Mouse (Mus musculus): ENCODE data around the gene Rundc3a. TPM values are rescaled to one million over a fixed set of nuclear protein-coding genes. Genes with fewer than 3 reads are reported as not detected.
"Not testable (repeated sequence)": the region's sequence is repeated elsewhere in the genome, so short reads cannot be mapped to it uniquely, and the experiment has no call there.

Rundc3a gene
- polyA plus RNA-seq, 1 experiment from 2014 or later, result 7.9 TPM

- no peaks in the 10 kb centered on the region for H3K36me3 ChIP-seq (ENCODE audit: control insufficient read depth, insufficient read depth, low read length)
- H3K4me2 ChIP-seq (replicated peaks; ENCODE audit: low read depth, low read length), result no peak overlapping the region
- H3K4me1 ChIP-seq (ENCODE audit: control insufficient read depth, insufficient read depth, low read length), result 0 out of 2 replicates have a peak, but pooled peaks cover 2% of the 10 kb centered on the region
- no peak overlapping the region for H3K4me3 ChIP-seq (ENCODE audit: low read depth, low read length)
- ATAC-seq (ENCODE audit: insufficient number of reproducible peaks, insufficient read depth, low FRiP score, low read depth), result no peak
- H3K27me3 ChIP-seq (ENCODE audit: control insufficient read depth, insufficient read depth, low read length), result no peaks in the 10 kb centered on the region
- no peak overlapping the region for H3K9ac ChIP-seq (replicated peaks; ENCODE audit: low read depth, low read length)
- no peak overlapping the region for H3K27ac ChIP-seq (ENCODE audit: low read length)
- WGBS, result 31% methylated on average over 4 of the region's 4 CpGs
- no peaks in the 10 kb centered on the region; the same call in 1 of the 2 replicates for H3K9me3 ChIP-seq (ENCODE audit: control insufficient read depth, low read depth, low read length)
Measured at GRCm38 (mm10) chr11:102381341-102382100, 11.7 kb upstream of the Rundc3a start.

GRCm38 (mm10) chr11:102382794-102383193, 10.4 kb upstream of the Rundc3a start:
- ATAC-seq (ENCODE audit: insufficient number of reproducible peaks, insufficient read depth, low FRiP score, low read depth), result no peak
- no peaks in the 10 kb centered on the region for H3K27me3 ChIP-seq (ENCODE audit: control insufficient read depth, insufficient read depth, low read length)
- H3K27ac ChIP-seq (ENCODE audit: low read length), result no peak overlapping the region
- H3K4me1 ChIP-seq (ENCODE audit: control insufficient read depth, insufficient read depth, low read length), result no peaks in the 10 kb centered on the region
- H3K36me3 ChIP-seq (ENCODE audit: control insufficient read depth, insufficient read depth, low read length), result no peaks in the 10 kb centered on the region
- 88% methylated on average over 3 of the region's 3 CpGs for WGBS
- no peak overlapping the region for H3K4me3 ChIP-seq (ENCODE audit: low read depth, low read length)
- H3K9me3 ChIP-seq (ENCODE audit: control insufficient read depth, low read depth, low read length), result no peaks in the 10 kb centered on the region; the same call in 1 of the 2 replicates
- no peak overlapping the region for H3K4me2 ChIP-seq (replicated peaks; ENCODE audit: low read depth, low read length)
- H3K9ac ChIP-seq (replicated peaks; ENCODE audit: low read depth, low read length), result no peak overlapping the region

GRCm38 (mm10) chr11:102383365-102384136, 9.7 kb upstream of the Rundc3a start:
- H3K4me3 ChIP-seq (ENCODE audit: low read depth, low read length), result no peak overlapping the region
- H3K4me2 ChIP-seq (replicated peaks; ENCODE audit: low read depth, low read length), result no peak overlapping the region
- H3K9ac ChIP-seq (replicated peaks; ENCODE audit: low read depth, low read length), result no peak overlapping the region
- no peak overlapping the region for H3K27ac ChIP-seq (ENCODE audit: low read length)
- 66% methylated on average over 1 of the region's 1 CpGs for WGBS
- no peak for ATAC-seq (ENCODE audit: insufficient number of reproducible peaks, insufficient read depth, low FRiP score, low read depth)
- H3K36me3 ChIP-seq (ENCODE audit: control insufficient read depth, insufficient read depth, low read length), result no peaks in the 10 kb centered on the region
- no peaks in the 10 kb centered on the region for H3K4me1 ChIP-seq (ENCODE audit: control insufficient read depth, insufficient read depth, low read length)
- H3K9me3 ChIP-seq (ENCODE audit: control insufficient read depth, low read depth, low read length), result no peaks in the 10 kb centered on the region; the same call in 1 of the 2 replicates
- H3K27me3 ChIP-seq (ENCODE audit: control insufficient read depth, insufficient read depth, low read length), result no peaks in the 10 kb centered on the region

GRCm38 (mm10) chr11:102384418-102384817, 8.8 kb upstream of the Rundc3a start:
- H3K9ac ChIP-seq (replicated peaks; ENCODE audit: low read depth, low read length), result no peak overlapping the region
- H3K4me1 ChIP-seq (ENCODE audit: control insufficient read depth, insufficient read depth, low read length), result no peaks in the 10 kb centered on the region
- H3K4me2 ChIP-seq (replicated peaks; ENCODE audit: low read depth, low read length), result no peak overlapping the region
- no peaks in the 10 kb centered on the region for H3K27me3 ChIP-seq (ENCODE audit: control insufficient read depth, insufficient read depth, low read length)
- 71% methylated on average over 2 of the region's 2 CpGs for WGBS
- H3K4me3 ChIP-seq (ENCODE audit: low read depth, low read length), result no peak overlapping the region
- H3K27ac ChIP-seq (ENCODE audit: low read length), result no peak overlapping the region
- no peaks in the 10 kb centered on the region for H3K36me3 ChIP-seq (ENCODE audit: control insufficient read depth, insufficient read depth, low read length)
- ATAC-seq (ENCODE audit: insufficient number of reproducible peaks, insufficient read depth, low FRiP score, low read depth), result no peak
- no peaks in the 10 kb centered on the region for H3K9me3 ChIP-seq (ENCODE audit: control insufficient read depth, low read depth, low read length)

- 53% methylated on average over 4 of the region's 4 CpGs for WGBS
- no peak overlapping the region for H3K27ac ChIP-seq (ENCODE audit: low read length)
- H3K4me2 ChIP-seq (replicated peaks; ENCODE audit: low read depth, low read length), result no peak overlapping the region
- no peak for ATAC-seq (ENCODE audit: insufficient number of reproducible peaks, insufficient read depth, low FRiP score, low read depth)
- H3K9me3 ChIP-seq (ENCODE audit: control insufficient read depth, low read depth, low read length), result no peaks in the 10 kb centered on the region
- no peaks in the 10 kb centered on the region for H3K36me3 ChIP-seq (ENCODE audit: control insufficient read depth, insufficient read depth, low read length)
- no peaks in the 10 kb centered on the region for H3K27me3 ChIP-seq (ENCODE audit: control insufficient read depth, insufficient read depth, low read length)
- no peak overlapping the region for H3K9ac ChIP-seq (replicated peaks; ENCODE audit: low read depth, low read length)
- no peaks in the 10 kb centered on the region for H3K4me1 ChIP-seq (ENCODE audit: control insufficient read depth, insufficient read depth, low read length)
- H3K4me3 ChIP-seq (ENCODE audit: low read depth, low read length), result no peak overlapping the region
Measured at GRCm38 (mm10) chr11:102385075-102385474, 8.1 kb upstream of the Rundc3a start.

- H3K4me1 ChIP-seq (ENCODE audit: control insufficient read depth, insufficient read depth, low read length), result no peaks in the 10 kb centered on the region
- H3K36me3 ChIP-seq (ENCODE audit: control insufficient read depth, insufficient read depth, low read length), result no peaks in the 10 kb centered on the region
- WGBS, result 54% methylated on average over 5 of the region's 5 CpGs
- H3K9me3 ChIP-seq (ENCODE audit: control insufficient read depth, low read depth, low read length), result no peaks in the 10 kb centered on the region
- ATAC-seq (ENCODE audit: insufficient number of reproducible peaks, insufficient read depth, low FRiP score, low read depth), result no peak
- no peak overlapping the region for H3K27ac ChIP-seq (ENCODE audit: low read length)
- no peak overlapping the region for H3K9ac ChIP-seq (replicated peaks; ENCODE audit: low read depth, low read length)
- no peak overlapping the region for H3K4me3 ChIP-seq (ENCODE audit: low read depth, low read length)
- no peak overlapping the region for H3K4me2 ChIP-seq (replicated peaks; ENCODE audit: low read depth, low read length)
- no peaks in the 10 kb centered on the region for H3K27me3 ChIP-seq (ENCODE audit: control insufficient read depth, insufficient read depth, low read length)
Measured at GRCm38 (mm10) chr11:102386121-102386520, 7.1 kb upstream of the Rundc3a start.

- ATAC-seq (ENCODE audit: insufficient number of reproducible peaks, insufficient read depth, low FRiP score, low read depth); H3K9me3 ChIP-seq (ENCODE audit: control insufficient read depth, low read depth, low read length); H3K4me1 ChIP-seq (ENCODE audit: control insufficient read depth, insufficient read depth, low read length); H3K9ac ChIP-seq (replicated peaks; ENCODE audit: low read depth, low read length); H3K27ac ChIP-seq (ENCODE audit: low read length); H3K4me3 ChIP-seq (ENCODE audit: low read depth, low read length); H3K4me2 ChIP-seq (replicated peaks; ENCODE audit: low read depth, low read length); H3K36me3 ChIP-seq (ENCODE audit: control insufficient read depth, insufficient read depth, low read length); H3K27me3 ChIP-seq (ENCODE audit: control insufficient read depth, insufficient read depth, low read length): not testable (repeated sequence)
- WGBS, result 89% methylated on average over 4 of the region's 5 CpGs
Measured at GRCm38 (mm10) chr11:102389436-102389835, 3.8 kb upstream of the Rundc3a start.

- H3K27ac ChIP-seq (ENCODE audit: low read length), result no peak overlapping the region
- WGBS, result 18% methylated on average over 15 of the region's 15 CpGs
- H3K4me2 ChIP-seq (replicated peaks; ENCODE audit: low read depth, low read length), result peak overlapping the region; percentile 77
Measured at GRCm38 (mm10) chr11:102392441-102393237, 564 bp upstream of the Rundc3a start.

More at GRCm38 (mm10) chr11:102392441-102393237, 564 bp upstream of the Rundc3a start:
- H3K4me3 ChIP-seq (ENCODE audit: low read depth, low read length), result peak overlapping the region; percentile 26
- peaks cover 9% of the 10 kb centered on the region; the same call in 1 of the 2 replicates for H3K4me1 ChIP-seq (ENCODE audit: control insufficient read depth, insufficient read depth, low read length)
- no peaks in the 10 kb centered on the region for H3K36me3 ChIP-seq (ENCODE audit: control insufficient read depth, insufficient read depth, low read length)
- no peak overlapping the region for H3K9ac ChIP-seq (replicated peaks; ENCODE audit: low read depth, low read length)
- ATAC-seq (ENCODE audit: insufficient number of reproducible peaks, insufficient read depth, low FRiP score, low read depth), result peak; percentile 30; the same call in 1 of the 2 replicates
- H3K9me3 ChIP-seq (ENCODE audit: control insufficient read depth, low read depth, low read length), result no peaks in the 10 kb centered on the region
- H3K27me3 ChIP-seq (ENCODE audit: control insufficient read depth, insufficient read depth, low read length), result no peaks in the 10 kb centered on the region
